Mouse (Mus musculus) neural tube, embryonic 15.5 days (tissue): ENCODE data around the gene Limk2. TPM values are rescaled to one million over a fixed set of nuclear protein-coding genes. Genes with fewer than 3 reads are reported as not detected.

Experiments
- ATAC-seq: fragments of 200-750 bp; cut with Nextera tagmentation; 2 replicates; pipeline ENCODE4 v1.8.0; 2017; ENCODE audit warnings: mild to moderate bottlenecking, moderate TSS enrichment, moderate library complexity; ENCODE audit not compliant: low FRiP score
- H3K27ac ChIP-seq: fragments of 300-500 bp; sonication (generic); replicated peaks from 2 replicates; pipeline ENCODE4 v1.5.1; 2015; ENCODE audit warnings: mild to moderate bottlenecking, inconsistent platforms
- H3K27me3 ChIP-seq: fragments of 300-500 bp; sonication (generic); replicated peaks from 2 replicates; pipeline ENCODE4 v1.6.1; 2015; ENCODE audit warnings: inconsistent platforms
- H3K36me3 ChIP-seq: fragments of 300-500 bp; sonication (generic); 2 replicates; pipeline ENCODE4 v1.6.1; 2015; ENCODE audit warnings: inconsistent platforms
- H3K4me1 ChIP-seq: fragments of 300-500 bp; sonication (generic); 2 replicates; pipeline ENCODE4 v1.6.1; 2015; ENCODE audit warnings: inconsistent platforms
- H3K4me2 ChIP-seq: fragments of 300-500 bp; sonication (generic); 2 replicates; pipeline ENCODE4 v1.6.1; 2015; ENCODE audit warnings: inconsistent platforms, mild to moderate bottlenecking, moderate library complexity
- H3K4me3 ChIP-seq: fragments of 300-500 bp; sonication (generic); replicated peaks from 2 replicates; pipeline ENCODE4 v1.5.1; 2015; ENCODE audit warnings: mild to moderate bottlenecking, inconsistent platforms
- H3K9ac ChIP-seq: fragments of 300-500 bp; sonication (generic); replicated peaks from 2 replicates; pipeline ENCODE4 v1.6.1; 2015; ENCODE audit warnings: mild to moderate bottlenecking, inconsistent platforms
- H3K9me3 ChIP-seq: fragments of 300-500 bp; sonication (generic); replicated peaks from 2 replicates; pipeline ENCODE4 v1.6.1; 2016; ENCODE audit warnings: inconsistent platforms
- WGBS: fragments of 180-500 bp; shearing (Covaris S2); methylation state at CpG from one replicate; pipeline ENCODE4 v1.1.7; 2015; ENCODE audit warnings: mixed read lengths; 5-methylcytosine and 5-hydroxymethylcytosine counted together
- polyA plus RNA-seq: library from polyadenylated mRNA; unstranded; fragments of >200 nt; fragmentation: Nextera tagmentation; extraction: Ambion mirVana; gene quantifications from 2 replicates; pipeline ENCODE4 v1.2.1, GENCODE M21; 2015

Gene Limk2
- polyA plus RNA-seq, 1 experiment from 2014 or later: 158 TPM

DNA sequence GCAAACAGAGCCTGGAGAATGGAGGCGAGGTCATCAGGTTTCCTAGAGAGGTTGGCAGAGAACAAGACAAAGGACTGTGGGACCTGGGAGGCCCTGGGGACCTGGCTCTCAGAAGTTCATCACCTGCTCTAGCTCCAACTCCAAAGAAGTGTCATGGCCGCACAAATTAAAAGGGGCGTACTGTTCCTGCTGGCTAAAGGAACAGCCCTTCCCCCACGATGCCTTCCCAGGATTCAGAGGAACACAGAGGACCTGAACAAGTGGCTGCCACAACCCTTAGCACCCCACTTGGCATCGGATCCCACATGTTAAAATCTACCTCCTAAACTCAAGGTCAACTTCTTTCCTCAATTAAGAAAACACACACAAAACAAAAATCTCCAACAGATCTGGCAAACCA, 39.5 kb downstream of the Limk2 start:
- H3K9ac ChIP-seq: no peak overlapping the region
- H3K4me3 ChIP-seq: peak overlapping the region; percentile 69; the same call in 1 of the 2 replicates
- H3K27me3 ChIP-seq: no peaks in the 10 kb centered on the region
- 70% methylated on average over 5 of the region's 5 CpGs for WGBS
- H3K9me3 ChIP-seq: no peaks in the 10 kb centered on the region
- H3K4me1 ChIP-seq: peaks cover 62% of the 10 kb centered on the region
- no peak overlapping the region for H3K27ac ChIP-seq
- H3K36me3 ChIP-seq: no peaks in the 10 kb centered on the region
- peak overlapping the region; percentile 71 for H3K4me2 ChIP-seq
- no peak for ATAC-seq

DNA sequence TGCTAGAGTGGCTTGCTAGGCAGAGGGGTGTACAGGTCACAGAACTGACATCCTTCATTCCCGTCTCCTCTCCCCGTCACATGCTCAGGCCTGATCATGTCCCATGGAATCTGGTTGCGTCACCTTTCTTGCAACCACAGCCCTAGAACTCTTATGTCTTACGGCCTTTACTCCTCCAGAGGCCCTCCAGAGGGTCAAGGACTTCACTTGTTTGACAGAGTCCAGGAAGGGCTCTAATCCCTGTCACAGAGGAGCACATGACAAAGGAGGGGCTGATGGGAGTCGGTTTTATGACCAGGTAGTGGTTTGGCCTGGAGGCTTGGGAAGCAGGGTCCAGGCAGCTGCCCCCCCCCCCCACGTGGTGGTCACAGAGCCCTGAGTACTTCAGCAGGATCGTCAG, 40.0 kb downstream of the Limk2 start:
- Histone ChIP-seq H3K27ac (no peak overlapping the region), H3K4me1 (peaks cover 57% of the 10 kb centered on the region), H3K9me3 (no peaks in the 10 kb centered on the region), H3K4me3 (0 out of 2 replicates have a peak overlapping the region, but pooled peaks have one; percentile 69), H3K36me3 (no peaks in the 10 kb centered on the region), H3K9ac (no peak overlapping the region), H3K27me3 (no peaks in the 10 kb centered on the region), H3K4me2 (peak overlapping the region; percentile 71)
- 53% methylated on average over 7 of the region's 7 CpGs for WGBS
- ATAC-seq: no peak

DNA sequence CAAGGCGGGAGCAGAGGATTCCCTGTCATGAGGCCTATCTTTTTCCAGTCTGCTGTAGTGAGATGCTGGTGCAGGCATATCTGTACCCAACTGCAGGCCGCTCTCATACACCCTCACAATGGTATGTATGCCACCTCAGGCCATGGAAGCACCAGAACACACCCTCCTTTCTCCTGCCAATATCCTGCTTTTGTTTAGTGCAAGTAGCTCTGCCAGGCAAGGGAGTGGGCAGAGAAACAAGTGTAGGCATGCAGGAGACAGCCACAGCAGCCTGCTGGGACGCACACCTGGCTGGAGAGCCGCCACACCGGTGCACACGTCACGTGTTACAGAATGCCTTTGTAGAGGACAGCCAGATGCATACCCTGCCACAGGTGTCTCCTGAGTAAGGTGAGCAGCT, 42.6 kb downstream of the Limk2 start:
- H3K27me3 ChIP-seq: no peaks in the 10 kb centered on the region
- H3K4me3 ChIP-seq: no peak overlapping the region
- H3K4me2 ChIP-seq: no peak overlapping the region
- 88% methylated on average over 7 of the region's 7 CpGs for WGBS
- peaks cover 3% of the 10 kb centered on the region; the same call in 1 of the 2 replicates for H3K36me3 ChIP-seq
- no peak overlapping the region for H3K9ac ChIP-seq
- no peak overlapping the region for H3K27ac ChIP-seq
- H3K4me1 ChIP-seq: peaks cover 42% of the 10 kb centered on the region
- no peaks in the 10 kb centered on the region for H3K9me3 ChIP-seq
- ATAC-seq: no peak

DNA sequence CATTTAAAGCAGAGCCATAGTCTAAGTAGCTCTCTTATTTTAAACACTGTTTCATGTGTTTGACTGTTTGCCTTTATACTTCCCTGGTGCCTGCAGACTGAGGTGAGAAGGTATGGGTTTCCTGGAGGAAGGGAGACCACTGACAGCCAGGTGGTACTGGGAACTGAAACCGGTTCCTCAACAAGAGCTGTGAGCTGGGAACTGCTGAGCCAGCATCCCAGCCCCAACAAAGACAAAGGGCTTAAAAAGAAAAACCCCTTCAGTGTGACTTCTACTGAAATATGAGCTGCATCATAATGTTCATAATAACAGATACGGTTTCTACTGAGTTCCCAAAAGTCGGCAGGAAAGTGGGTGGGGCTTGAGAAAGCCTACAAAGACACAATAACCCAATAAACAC, 46.1 kb downstream of the Limk2 start:
- WGBS: 85% methylated on average over 3 of the region's 3 CpGs
- 0 out of 2 replicates have a peak, but pooled peaks cover 10% of the 10 kb centered on the region for H3K4me1 ChIP-seq
- no peak overlapping the region for H3K4me3 ChIP-seq
- no peak overlapping the region for H3K27ac ChIP-seq
- no peaks in the 10 kb centered on the region for H3K9me3 ChIP-seq
- no peak overlapping the region for H3K4me2 ChIP-seq
- H3K9ac ChIP-seq: no peak overlapping the region
- H3K27me3 ChIP-seq: no peaks in the 10 kb centered on the region
- peaks cover 28% of the 10 kb centered on the region for H3K36me3 ChIP-seq
- ATAC-seq: no peak

DNA sequence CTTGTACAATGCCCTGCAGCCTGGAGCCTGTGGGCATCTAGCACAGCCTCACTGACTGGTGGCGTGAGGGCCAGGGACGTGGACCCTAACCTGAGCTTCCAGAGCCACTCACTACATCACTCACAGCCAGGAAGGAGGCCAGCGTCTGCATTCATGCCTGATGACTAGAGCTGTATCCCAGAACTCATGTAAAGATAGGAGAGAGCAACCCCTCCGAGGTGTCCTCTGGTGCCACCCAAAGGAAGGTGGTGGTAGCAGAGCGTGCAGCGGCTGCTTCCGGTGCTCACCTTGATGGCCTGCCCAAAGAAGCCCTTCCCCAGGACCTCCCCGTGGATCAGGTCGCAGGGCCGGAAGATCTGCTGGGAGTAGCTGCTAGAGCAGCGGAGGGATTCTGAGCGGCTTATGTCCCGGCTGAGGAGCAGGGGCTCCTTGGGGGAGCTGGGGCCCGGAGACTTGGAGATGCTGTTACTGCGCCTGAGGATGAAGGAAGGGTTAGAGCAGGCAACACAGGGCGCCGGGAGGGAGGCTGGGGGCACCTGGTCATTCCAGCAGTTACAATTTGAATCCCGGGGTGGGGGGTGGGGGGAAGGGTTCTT, 55.9 kb downstream of the Limk2 start:
- H3K27ac ChIP-seq: no peak overlapping the region
- no peaks in the 10 kb centered on the region for H3K27me3 ChIP-seq
- peaks cover 78% of the 10 kb centered on the region for H3K36me3 ChIP-seq
- 64% methylated on average over 18 of the region's 18 CpGs for WGBS
- H3K9me3 ChIP-seq: no peaks in the 10 kb centered on the region
- H3K4me3 ChIP-seq: no peak overlapping the region
- no peak overlapping the region for H3K4me2 ChIP-seq
- H3K9ac ChIP-seq: no peak overlapping the region
- ATAC-seq: no peak
- H3K4me1 ChIP-seq: 0 out of 2 replicates have a peak, but pooled peaks cover 3% of the 10 kb centered on the region

DNA sequence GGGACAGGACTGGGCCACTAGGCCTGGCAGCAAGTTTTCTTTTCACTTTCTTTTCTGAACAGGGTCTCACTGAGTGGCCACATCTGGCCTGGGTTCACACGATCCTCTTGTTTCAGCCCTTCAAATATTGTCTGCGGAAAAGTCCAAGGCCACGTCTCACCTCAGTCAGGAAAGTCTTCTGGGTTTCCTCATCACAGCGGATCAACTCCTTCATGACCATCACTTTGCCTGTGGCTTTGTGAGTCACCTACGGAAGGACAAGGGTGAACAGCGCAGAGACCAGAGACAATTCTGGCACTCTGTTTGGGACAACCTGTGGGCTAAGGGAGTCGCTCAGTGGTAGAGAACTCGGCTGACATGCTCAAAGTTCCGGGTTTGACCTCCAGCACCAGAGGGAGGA, 56.9 kb downstream of the Limk2 start:
- H3K27me3 ChIP-seq: no peaks in the 10 kb centered on the region
- WGBS: 93% methylated on average over 9 of the region's 9 CpGs
- H3K4me2 ChIP-seq: no peak overlapping the region
- no peak overlapping the region for H3K9ac ChIP-seq
- H3K27ac ChIP-seq: no peak overlapping the region
- H3K9me3 ChIP-seq: no peaks in the 10 kb centered on the region
- peaks cover 77% of the 10 kb centered on the region for H3K36me3 ChIP-seq
- ATAC-seq: no peak
- no peak overlapping the region for H3K4me3 ChIP-seq
- H3K4me1 ChIP-seq: peaks cover 8% of the 10 kb centered on the region

DNA sequence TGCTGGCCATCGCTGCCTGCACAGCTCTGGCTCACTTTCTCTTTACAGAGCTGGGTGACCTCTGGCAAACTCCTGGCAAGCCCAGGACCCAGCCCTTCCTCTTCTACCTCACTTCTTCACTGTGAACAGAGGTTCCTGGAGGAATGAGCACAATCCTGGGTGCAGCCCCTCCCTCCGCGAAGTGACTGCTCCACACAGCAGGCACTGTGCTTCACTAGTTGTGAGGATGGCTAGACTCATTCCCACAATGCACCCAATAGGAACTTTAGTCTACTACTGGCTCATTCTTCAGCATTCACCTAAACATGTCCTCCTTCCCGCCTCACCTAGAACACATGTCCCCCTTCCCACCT, 59.7 kb downstream of the Limk2 start:
- ATAC-seq: no peak
- H3K4me1 ChIP-seq: peaks cover 8% of the 10 kb centered on the region
- 85% methylated on average over 4 of the region's 4 CpGs for WGBS
- no peaks in the 10 kb centered on the region for H3K9me3 ChIP-seq
- no peak overlapping the region for H3K9ac ChIP-seq
- no peak overlapping the region for H3K4me3 ChIP-seq
- no peak overlapping the region for H3K4me2 ChIP-seq
- no peak overlapping the region for H3K27ac ChIP-seq
- H3K36me3 ChIP-seq: peaks cover 81% of the 10 kb centered on the region
- H3K27me3 ChIP-seq: no peaks in the 10 kb centered on the region

DNA sequence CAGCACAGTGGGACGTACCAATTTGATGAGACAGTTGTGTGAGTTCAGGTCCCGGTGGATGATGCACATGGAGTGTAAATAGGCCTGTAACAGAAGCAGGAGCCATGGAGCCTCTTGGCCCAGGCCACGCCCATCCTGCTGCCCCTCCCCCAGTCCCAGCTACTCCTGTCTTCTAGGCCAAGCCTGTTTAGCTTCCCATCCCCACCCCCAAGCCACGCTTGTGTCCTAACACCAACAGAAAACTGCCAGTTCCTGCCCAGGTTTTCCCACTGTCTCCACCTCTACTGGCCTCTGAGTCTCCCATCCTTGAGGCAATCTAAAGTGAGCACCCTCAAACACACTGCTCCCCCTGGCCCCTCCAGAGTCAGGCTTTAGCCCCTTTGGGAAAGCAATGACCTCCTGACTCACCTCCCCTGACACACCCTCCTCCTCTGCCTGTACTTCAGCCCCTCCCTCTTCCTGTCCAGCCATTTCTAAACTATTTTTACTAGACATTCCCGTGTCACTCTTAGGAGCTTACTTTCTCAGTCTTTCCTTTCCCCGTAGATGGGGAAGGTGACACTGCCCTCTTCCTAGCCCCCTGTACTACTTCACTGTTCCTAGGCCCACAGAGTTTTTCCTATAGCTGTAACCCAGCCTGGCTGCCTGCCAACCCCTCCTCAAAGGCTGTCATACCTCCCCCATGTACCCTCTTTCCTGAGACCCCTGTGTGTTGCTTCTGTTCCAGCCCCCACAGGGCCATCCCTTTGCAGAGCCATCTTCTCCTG, 60.2 kb downstream of the Limk2 start:
- WGBS: 43% methylated on average over 6 of the region's 6 CpGs
- peaks cover 81% of the 10 kb centered on the region for H3K36me3 ChIP-seq

DNA sequence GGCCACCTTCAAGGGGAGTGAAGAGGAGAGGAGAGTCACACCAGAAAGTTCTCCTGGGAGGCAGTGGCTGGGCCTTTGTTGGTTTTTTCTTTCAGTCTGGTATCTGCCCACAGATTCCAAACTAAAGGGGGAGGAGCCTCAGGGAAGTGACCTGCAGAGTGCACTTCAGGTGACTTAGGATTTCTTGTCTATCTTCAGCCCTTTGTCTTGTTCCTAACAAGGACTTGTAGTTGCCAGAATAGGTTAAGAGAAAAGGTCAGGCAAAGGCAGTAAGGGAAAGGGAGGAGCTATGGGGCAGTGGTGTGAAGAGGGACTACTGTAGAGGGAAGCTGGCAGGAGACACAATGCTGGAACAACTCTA, 61.2 kb downstream of the Limk2 start:
- Histone ChIP-seq H3K36me3 (peaks cover 81% of the 10 kb centered on the region), H3K27ac (no peak overlapping the region), H3K4me1 (peaks cover 8% of the 10 kb centered on the region), H3K4me3 (no peak overlapping the region), H3K4me2 (no peak overlapping the region), H3K27me3 (no peaks in the 10 kb centered on the region), H3K9ac (no peak overlapping the region), H3K9me3 (no peaks in the 10 kb centered on the region)
- ATAC-seq: no peak

More for the DNA sequence above, 60.2 kb downstream of the Limk2 start:
- no peak overlapping the region for H3K27ac ChIP-seq
- no peaks in the 10 kb centered on the region for H3K27me3 ChIP-seq
- H3K9ac ChIP-seq: no peak overlapping the region
- H3K4me1 ChIP-seq: peaks cover 8% of the 10 kb centered on the region
- ATAC-seq: no peak
- H3K9me3 ChIP-seq: no peaks in the 10 kb centered on the region
- no peak overlapping the region for H3K4me2 ChIP-seq
- H3K4me3 ChIP-seq: no peak overlapping the region

DNA sequence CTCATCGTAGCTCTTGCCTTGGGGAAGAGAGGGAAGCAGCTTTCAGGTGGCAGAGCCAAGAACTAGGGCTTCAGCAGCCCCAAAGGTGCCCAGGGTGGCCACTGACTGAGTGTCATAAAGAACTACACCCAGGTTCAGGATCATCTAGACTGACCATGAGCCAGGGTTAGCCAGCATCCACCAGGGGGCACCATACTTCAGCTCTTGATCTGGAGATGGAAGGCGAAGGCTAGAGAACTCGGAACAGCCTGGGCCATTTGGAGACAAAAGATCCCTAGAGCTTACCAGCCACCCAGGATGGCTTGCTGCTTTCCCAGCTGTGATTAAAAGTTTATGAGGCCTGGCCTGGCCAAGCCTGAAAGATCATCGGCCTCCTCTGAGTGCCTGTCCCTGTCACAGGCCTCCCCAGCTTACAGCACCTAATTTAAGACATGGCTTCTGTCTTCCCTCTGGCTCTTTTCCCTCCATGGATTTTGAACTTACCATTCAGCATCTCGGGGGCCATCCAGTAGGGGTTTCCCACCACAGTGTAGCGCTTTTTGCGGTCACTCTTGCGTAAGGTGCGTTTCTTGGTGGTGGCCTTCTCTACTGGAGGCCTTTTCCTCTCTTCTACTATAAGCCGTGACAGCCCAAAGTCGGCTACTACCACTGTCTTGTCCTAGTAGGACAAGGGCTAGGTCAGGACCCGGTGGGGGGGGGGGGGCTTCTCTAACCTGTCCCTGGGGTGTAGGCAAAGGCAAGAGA, 61.7 kb downstream of the Limk2 start:
- Histone ChIP-seq H3K4me1 (peaks cover 8% of the 10 kb centered on the region), H3K9ac (no peak overlapping the region), H3K36me3 (peaks cover 81% of the 10 kb centered on the region), H3K4me3 (no peak overlapping the region), H3K4me2 (no peak overlapping the region), H3K27me3 (no peaks in the 10 kb centered on the region), H3K9me3 (no peaks in the 10 kb centered on the region), H3K27ac (peak overlapping the region; percentile 37; the same call in 1 of the 2 replicates)
- peak; percentile 60; the same call in 1 of the 2 replicates for ATAC-seq
- WGBS: 53% methylated on average over 12 of the region's 12 CpGs

DNA sequence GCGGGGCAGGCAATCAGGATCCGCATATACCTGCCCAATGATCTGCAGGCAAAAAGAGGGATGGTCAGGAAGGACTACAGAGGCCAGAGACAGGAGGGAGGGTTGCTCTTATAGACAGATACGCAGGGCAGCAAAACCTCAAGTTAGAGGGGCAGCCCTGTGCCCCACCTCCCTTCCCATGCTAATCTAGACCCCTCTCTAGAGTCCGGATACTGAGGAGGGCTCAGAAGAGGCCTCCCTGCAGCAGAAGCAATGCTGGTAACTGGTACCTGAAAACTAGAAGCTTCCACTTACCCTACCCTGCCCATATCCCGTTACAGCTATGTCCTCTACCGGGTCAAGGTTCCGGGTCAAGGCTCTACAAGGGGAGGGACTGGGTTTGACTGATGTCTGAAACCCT, 62.6 kb downstream of the Limk2 start:
- Histone ChIP-seq H3K4me1 (peaks cover 8% of the 10 kb centered on the region), H3K9ac (no peak overlapping the region), H3K4me3 (no peak overlapping the region), H3K9me3 (no peaks in the 10 kb centered on the region), H3K27me3 (no peaks in the 10 kb centered on the region), H3K36me3 (peaks cover 82% of the 10 kb centered on the region), H3K27ac (no peak overlapping the region), H3K4me2 (no peak overlapping the region)
- no peak for ATAC-seq
- 93% methylated on average over 7 of the region's 7 CpGs for WGBS

DNA sequence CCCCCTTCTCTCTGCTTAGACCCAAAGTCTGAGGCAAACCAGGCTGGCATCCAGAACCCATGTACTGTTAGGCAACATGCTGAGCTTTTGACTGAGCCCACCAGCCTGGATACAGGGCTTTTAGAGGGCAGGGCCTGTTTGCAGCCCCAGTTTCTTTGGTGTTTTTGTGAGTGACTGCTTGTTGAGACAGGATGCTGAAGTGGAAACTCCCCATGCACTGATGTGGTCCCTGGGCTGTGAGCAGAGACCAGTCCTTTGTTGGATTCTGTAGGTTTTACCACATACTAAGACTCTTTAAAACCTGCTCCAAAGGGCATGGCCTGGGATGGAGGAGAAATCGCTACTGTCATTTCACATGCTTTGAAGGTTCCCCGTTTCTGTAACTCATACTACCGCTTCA, 64.1 kb downstream of the Limk2 start:
- peaks cover 75% of the 10 kb centered on the region for H3K36me3 ChIP-seq
- no peak overlapping the region for H3K4me3 ChIP-seq
- WGBS: 88% methylated on average over 3 of the region's 3 CpGs
- H3K4me2 ChIP-seq: no peak overlapping the region
- ATAC-seq: no peak
- no peak overlapping the region for H3K27ac ChIP-seq
- no peaks in the 10 kb centered on the region for H3K27me3 ChIP-seq
- H3K9me3 ChIP-seq: no peaks in the 10 kb centered on the region
- H3K4me1 ChIP-seq: peaks cover 8% of the 10 kb centered on the region
- no peak overlapping the region for H3K9ac ChIP-seq
